Mouse (Mus musculus) layer of hippocampus, adult 18-20 months (tissue): ENCODE results near the gene Selenbp2. TPM values are rescaled to one million over a fixed set of nuclear protein-coding genes. Genes with fewer than 3 reads are reported as not detected.
A peak's percentile ranks its signal among the peaks of the same experiment; 100 is the strongest.
"Not testable (repeated sequence)": the region's sequence is repeated elsewhere in the genome, so short reads cannot be mapped to it uniquely, and the experiment has no call there.

Experiments used
- DNase-seq, 2 experiments: peaks; one replicate each; pipeline ENCODE4 v3.0.0; 2022; ENCODE audit warnings: low spot score in 2 of 2
- total RNA-seq, 2 experiments: library from RNA; stranded (reverse); gene quantifications; 2 replicates each; pipeline ENCODE4 v1.2.3; 2021

Selenbp2 gene
- total RNA-seq, 2 experiments from 2014 or later: 0.77 to 0.99 TPM

- DNase-seq: no peak
Observed at GRCm38 (mm10) chr3:94690616-94691247, 2.6 kb upstream of the Selenbp2 start.

DNA sequence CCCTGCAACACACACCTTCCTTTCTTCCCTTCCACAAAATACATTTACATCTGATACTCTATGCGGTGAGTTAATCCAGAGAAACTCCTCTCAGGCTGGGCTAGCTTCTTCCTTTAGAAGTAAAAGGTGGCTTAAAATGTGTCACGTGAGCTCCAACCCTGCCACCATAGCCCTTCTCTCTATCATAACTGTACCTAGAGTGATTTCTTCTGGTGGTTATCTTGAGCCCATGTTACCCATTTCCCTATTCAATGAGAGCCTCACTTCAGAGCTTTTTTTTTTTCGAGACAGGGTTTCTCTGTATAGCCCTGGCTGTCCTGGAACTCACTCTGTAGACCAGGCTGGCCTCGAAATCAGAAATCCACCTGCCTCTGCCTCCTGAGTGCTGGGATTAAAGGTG lies 1.7 kb upstream of the Selenbp2 start:
- not testable (repeated sequence) for DNase-seq

DNA sequence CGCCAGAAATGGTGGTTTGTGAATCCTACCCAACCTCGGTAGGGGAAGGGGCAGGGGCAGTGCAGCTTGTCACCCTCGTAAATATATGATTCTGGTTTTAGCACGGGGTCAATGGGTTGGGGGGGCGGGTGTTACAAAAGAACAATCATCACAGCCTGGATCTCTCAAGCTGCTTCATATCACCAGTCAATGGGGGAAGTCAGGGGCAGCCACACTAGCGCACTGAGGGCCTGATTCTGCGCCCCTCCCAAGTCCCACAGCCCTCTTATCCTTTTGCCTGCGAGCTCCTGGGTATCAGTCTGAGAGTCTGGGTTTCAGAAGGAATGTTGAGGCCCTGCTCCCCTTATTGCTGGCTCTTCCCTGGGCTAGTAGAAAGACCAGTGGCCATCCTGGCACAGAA lies 518 bp downstream of the Selenbp2 start:
- DNase-seq: not testable (repeated sequence)

DNA sequence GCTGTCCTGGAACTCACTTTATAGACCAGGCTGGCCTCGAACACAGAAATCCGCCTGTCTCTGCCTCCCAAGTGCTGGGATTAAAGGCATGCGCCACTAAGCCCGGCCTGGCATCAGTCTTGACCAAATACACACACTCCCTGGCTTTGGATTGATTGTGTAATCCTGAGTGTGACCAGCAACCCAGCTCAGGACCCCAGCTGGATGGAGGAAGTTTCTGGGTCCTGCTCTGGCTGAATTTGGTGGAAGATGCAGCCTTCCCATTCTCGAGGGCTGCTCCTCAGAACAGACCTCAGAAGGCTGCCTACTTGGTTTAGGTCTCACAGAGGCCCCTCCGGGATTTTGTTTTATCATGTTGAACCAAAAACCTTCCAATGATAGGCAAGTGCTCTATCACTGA lies 2.2 kb downstream of the Selenbp2 start:
- not testable (repeated sequence) for DNase-seq

- DNase-seq: not testable (repeated sequence)
Observed at GRCm38 (mm10) chr3:94696257-94696656, 2.9 kb downstream of the Selenbp2 start.

- DNase-seq: not testable (repeated sequence)
Observed at GRCm38 (mm10) chr3:94702163-94702810, 8.9 kb downstream of the Selenbp2 start.

DNA sequence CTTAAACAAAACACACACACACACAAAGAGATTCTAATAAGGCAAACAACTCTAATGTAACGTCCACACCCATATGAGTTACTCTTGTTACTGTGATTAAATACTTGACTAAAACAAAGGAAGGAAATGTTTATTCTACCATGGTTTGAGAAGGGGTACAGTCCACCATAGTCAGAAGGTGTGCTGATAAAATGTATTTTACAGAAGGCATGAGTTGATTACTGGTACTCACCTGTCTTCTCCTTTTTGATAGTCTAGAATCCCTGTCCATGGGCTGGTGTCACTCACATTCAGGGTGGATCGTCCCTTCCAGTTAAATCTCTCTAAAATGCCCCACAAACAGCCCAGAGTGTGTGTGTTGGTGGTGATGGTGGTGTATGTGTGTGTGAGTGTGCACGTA lies 9.5 kb downstream of the Selenbp2 start:
- DNase-seq: no peak

- peak in 1 of 2 experiments; percentile 14 for DNase-seq
Observed at GRCm38 (mm10) chr3:94703364-94703763, 10.0 kb downstream of the Selenbp2 start.

GRCm38 (mm10) chr3:94710591-94710990 lies 17.2 kb downstream of the Selenbp2 start:
- DNase-seq: not testable (repeated sequence)

DNA sequence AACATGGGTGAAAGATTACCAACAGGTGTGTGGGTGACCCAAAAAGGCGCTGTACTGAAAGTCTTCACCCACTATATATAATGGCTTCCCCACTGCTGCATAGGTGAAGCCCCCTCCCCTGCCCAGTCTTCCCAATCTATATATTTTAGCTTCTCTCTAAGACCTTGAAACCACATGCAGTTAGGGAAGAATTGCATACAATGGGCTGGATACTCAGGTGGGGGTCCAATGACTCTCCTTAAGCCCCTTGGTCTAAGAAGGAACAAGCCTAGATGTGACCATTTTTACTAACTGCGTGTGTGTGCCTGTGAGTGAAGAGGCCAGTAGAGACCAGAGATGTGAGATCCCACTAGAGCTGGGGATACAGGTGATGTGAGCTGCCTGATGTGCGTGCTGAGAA lies 20.1 kb downstream of the Selenbp2 start:
- DNase-seq: not testable (repeated sequence)

GRCm38 (mm10) chr3:94718253-94718652 lies 24.9 kb downstream of the Selenbp2 start:
- not testable (repeated sequence) for DNase-seq

- DNase-seq: peak in 1 of 2 experiments; percentile 27
Observed at GRCm38 (mm10) chr3:94723637-94724036, 30.3 kb downstream of the Selenbp2 start.

DNA sequence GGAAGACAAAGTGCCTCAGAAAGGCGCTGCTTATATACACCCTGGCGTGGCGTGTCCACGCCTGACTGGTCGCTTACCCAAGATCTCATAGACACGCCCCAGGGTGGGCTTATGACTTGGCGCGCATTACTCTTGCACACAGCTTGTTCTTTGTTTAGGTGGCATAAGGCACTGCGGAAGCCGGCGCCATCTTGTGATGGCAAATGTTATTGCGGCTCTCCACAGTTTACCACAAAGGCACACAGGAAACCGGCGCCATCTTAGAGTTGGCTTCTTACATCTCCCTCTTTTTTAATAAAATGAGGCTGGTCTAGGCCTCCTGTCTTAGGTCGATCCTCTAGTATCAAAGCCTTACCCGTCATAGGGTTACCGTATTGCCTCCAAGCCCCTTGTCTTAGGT lies 52.3 kb downstream of the Selenbp2 start:
- DNase-seq: no peak

Other genes starting within 250 kb of the Selenbp2 start
- gene Oaz3, start 249.6 kb upstream of the Selenbp2 start, total RNA-seq: not detected
- 100 to 1,000 TPM; 167 to 185 TPM for gene Celf3, start 215.3 kb upstream of the Selenbp2 start, total RNA-seq
- 1 to 10 TPM; 6.5 to 9.6 TPM for gene Riiad1, start 213.2 kb upstream of the Selenbp2 start, total RNA-seq
- 100 to 1,000 TPM; 112 to 115 TPM for gene Snx27, start 110.8 kb upstream of the Selenbp2 start, total RNA-seq
- not detected for gene Gm10972, start 50.4 kb upstream of the Selenbp2 start, total RNA-seq
- gene Tuft1, start 34.7 kb upstream of the Selenbp2 start, total RNA-seq: 1 to 10 TPM; 3.3 to 3.5 TPM
- gene Cgn, start 92.9 kb downstream of the Selenbp2 start, total RNA-seq: 1 to 10 TPM; 3.6 to 3.7 TPM
- 10 to 100 TPM; 57.0 to 58.6 TPM for gene Pogz, start 144.0 kb downstream of the Selenbp2 start, total RNA-seq
- gene Psmb4, start 193.4 kb downstream of the Selenbp2 start, total RNA-seq: 100 to 1,000 TPM; 267 to 268 TPM
- 10 to 100 TPM; 12.6 to 14.1 TPM for gene Selenbp1, start 239.5 kb downstream of the Selenbp2 start, total RNA-seq